Mouse (Mus musculus) myocyte (in vitro differentiated cells): ENCODE measurements around the gene ccdc198.

Experiments
- CEBPB ChIP-seq: IDR thresholded peaks from 2 replicates; pipeline ENCODE4 v1.6.1; 2011; ENCODE audit warnings: mild to moderate bottlenecking, moderate library complexity; ENCODE audit not compliant: poor library complexity, insufficient read depth, severe bottlenecking
- E2F4 ChIP-seq: IDR thresholded peaks from one replicate; pipeline ENCODE4 v1.6.1; 2011; ENCODE audit warnings: mild to moderate bottlenecking, control low read depth, moderate library complexity; ENCODE audit not compliant: insufficient read depth
- MAX ChIP-seq: IDR thresholded peaks from one replicate; pipeline ENCODE4 v1.6.1; 2011; ENCODE audit warnings: low read depth, mild to moderate bottlenecking, control low read depth
- MYOD1 ChIP-seq, 3 experiments: IDR thresholded peaks; one replicate each; pipeline ENCODE4 v1.6.1; 2011; ENCODE audit warnings: control low read depth in 2 of 3, low read depth in 2 of 3, mild to moderate bottlenecking in 2 of 3, moderate library complexity in 1 of 3; ENCODE audit not compliant: insufficient read length in 2 of 3, control insufficient read depth in 1 of 3
- MYOG ChIP-seq, 3 experiments: IDR thresholded peaks; one replicate each; pipeline ENCODE4 v1.6.1; 2011; ENCODE audit warnings: control low read depth in 2 of 3, low read depth in 2 of 3, mild to moderate bottlenecking in 2 of 3; ENCODE audit not compliant: insufficient read length in 2 of 3, control insufficient read depth in 1 of 3, insufficient read depth in 1 of 3
- POLR2A ChIP-seq: IDR thresholded peaks from one replicate; pipeline ENCODE4 v1.6.1; 2011; ENCODE audit warnings: low read depth, mild to moderate bottlenecking, control low read depth, moderate library complexity; ENCODE audit not compliant: insufficient read length
- REST ChIP-seq: IDR thresholded peaks from one replicate; pipeline ENCODE4 v1.6.1; 2011; ENCODE audit warnings: mild to moderate bottlenecking, control low read depth, moderate library complexity; ENCODE audit not compliant: insufficient read depth, insufficient read length
- SRF ChIP-seq: IDR thresholded peaks from one replicate; pipeline ENCODE4 v1.6.1; 2011; ENCODE audit warnings: low read depth; ENCODE audit not compliant: control insufficient read depth, insufficient read length
- TCF12 ChIP-seq: IDR thresholded peaks from one replicate; pipeline ENCODE4 v1.6.1; 2011; ENCODE audit warnings: mild to moderate bottlenecking, control low read depth; ENCODE audit not compliant: poor library complexity, insufficient read depth, severe bottlenecking
- TCF3 ChIP-seq: IDR thresholded peaks from one replicate; pipeline ENCODE4 v1.6.1; 2011; ENCODE audit warnings: low read depth, control low read depth; ENCODE audit not compliant: insufficient read length
- USF1 ChIP-seq: IDR thresholded peaks from one replicate; pipeline ENCODE4 v1.6.1; 2011; ENCODE audit warnings: low read depth, mild to moderate bottlenecking, control low read depth, moderate library complexity

- TF ChIP-seq USF1 (no peak), TCF3 (no peak), POLR2A (no peak), MAX (no peak), REST (no peak), CEBPB (no peak), MYOD1 (IDR thresholded peaks at IDR 0.05; ENCODE audit: control insufficient read depth in 1 of 3, insufficient read length in 2 of 3, low read depth in 2 of 3) (no peak), MYOG (IDR thresholded peaks at IDR 0.05; ENCODE audit: control insufficient read depth in 1 of 3, insufficient read depth in 1 of 3, insufficient read length in 2 of 3, low read depth in 2 of 3) (no peak), TCF12 (no peak), E2F4 (no peak), SRF (no peak)
Measured at GRCm38 (mm10) chr14:49231845-49232244, 13.4 kb downstream of the ccdc198 start.
